Mouse (Mus musculus) heart, embryonic 13.5 days (tissue): ENCODE results near the gene Mxi1. TPM values are rescaled to one million over a fixed set of nuclear protein-coding genes. Genes with fewer than 3 reads are reported as not detected.
A peak's percentile ranks its signal among the peaks of the same experiment; 100 is the strongest.

Experiments
- ATAC-seq: fragments of 200-750 bp; cut with Nextera tagmentation; 2 replicates; pipeline ENCODE4 v1.8.0; 2017; ENCODE audit warnings: moderate TSS enrichment; ENCODE audit not compliant: insufficient number of reproducible peaks, low FRiP score, low TSS enrichment; ENCODE audit errors: extremely low read depth
- H3K27ac ChIP-seq: fragments of 300-500 bp; sonication (generic); replicated peaks from 2 replicates; pipeline ENCODE4 v1.5.1; 2015; ENCODE audit warnings: moderate library complexity, mild to moderate bottlenecking, inconsistent platforms
- H3K27me3 ChIP-seq: fragments of 300-500 bp; sonication (generic); replicated peaks from 2 replicates; pipeline ENCODE4 v1.6.1; 2015; ENCODE audit warnings: mild to moderate bottlenecking, inconsistent platforms
- H3K36me3 ChIP-seq: fragments of 300-500 bp; sonication (generic); 2 replicates; pipeline ENCODE4 v1.6.1; 2015; ENCODE audit warnings: mild to moderate bottlenecking, inconsistent platforms
- H3K4me1 ChIP-seq: fragments of 300-500 bp; sonication (generic); 2 replicates; pipeline ENCODE4 v1.6.1; 2015; ENCODE audit warnings: inconsistent platforms
- H3K4me2 ChIP-seq: fragments of 300-500 bp; sonication (generic); 2 replicates; pipeline ENCODE4 v1.6.1; 2015; ENCODE audit warnings: inconsistent platforms, mild to moderate bottlenecking, moderate library complexity
- H3K4me3 ChIP-seq: fragments of 300-500 bp; sonication (generic); 2 replicates; pipeline ENCODE4 v1.5.1; 2015; ENCODE audit warnings: moderate library complexity, mild to moderate bottlenecking, inconsistent platforms
- H3K9ac ChIP-seq: fragments of 300-500 bp; sonication (generic); 2 replicates; pipeline ENCODE4 v1.6.1; 2015; ENCODE audit warnings: inconsistent platforms, mild to moderate bottlenecking, moderate library complexity
- H3K9me3 ChIP-seq: fragments of 300-500 bp; sonication (generic); 2 replicates; pipeline ENCODE4 v1.6.1; 2016; ENCODE audit warnings: inconsistent platforms
- WGBS: fragments of 180-500 bp; shearing (Covaris S2); methylation state at CpG from one replicate; pipeline ENCODE4 v1.1.7; 2015; ENCODE audit warnings: mixed read lengths; 5-methylcytosine and 5-hydroxymethylcytosine counted together
- polyA plus RNA-seq: library from polyadenylated mRNA; unstranded; fragments of >200 nt; fragmentation: Nextera tagmentation; extraction: Ambion mirVana; gene quantifications from 2 replicates; pipeline ENCODE4 v1.2.1, GENCODE M21; 2015

Gene Mxi1
- polyA plus RNA-seq, 1 experiment from 2014 or later = 31.8 TPM

- WGBS = 31% methylated on average over 2 of the region's 2 CpGs
- Histone ChIP-seq H3K36me3 (no peaks in the 10 kb centered on the region), H3K4me1 (peaks cover 29% of the 10 kb centered on the region), H3K9me3 (no peaks in the 10 kb centered on the region), H3K27ac (no peak overlapping the region), H3K9ac (no peak overlapping the region), H3K4me3 (no peak overlapping the region), H3K4me2 (no peak overlapping the region), H3K27me3 (no peaks in the 10 kb centered on the region)
- ATAC-seq = no peak
These were observed 97.0 kb downstream of the Mxi1 start for GRCm38 (mm10) chr19:53407350-53407749.

GRCm38 (mm10) chr19:53408398-53408797, 98.1 kb downstream of the Mxi1 start:
- peaks cover 33% of the 10 kb centered on the region for H3K4me1 ChIP-seq
- no peak for ATAC-seq
- H3K27ac ChIP-seq = no peak overlapping the region

GRCm38 (mm10) chr19:53409663-53410307, 99.5 kb downstream of the Mxi1 start:
- peak overlapping the region; percentile 48 for H3K4me2 ChIP-seq

More at GRCm38 (mm10) chr19:53408398-53408797, 98.1 kb downstream of the Mxi1 start:
- Histone ChIP-seq H3K4me3 (no peak overlapping the region), H3K36me3 (no peaks in the 10 kb centered on the region), H3K9ac (no peak overlapping the region), H3K27me3 (no peaks in the 10 kb centered on the region), H3K4me2 (no peak overlapping the region), H3K9me3 (no peaks in the 10 kb centered on the region)
- WGBS = 82% methylated on average over 8 of the region's 8 CpGs

GRCm38 (mm10) chr19:53412149-53412848, 102.0 kb downstream of the Mxi1 start:
- 10% methylated on average over 6 of the region's 6 CpGs for WGBS
- peak overlapping the region; percentile 55; the same call in 1 of the 2 replicates for H3K9ac ChIP-seq
- no peak overlapping the region for H3K4me3 ChIP-seq
- H3K27me3 ChIP-seq = no peaks in the 10 kb centered on the region
- peak overlapping the region; percentile 82 for H3K27ac ChIP-seq
- peaks cover 45% of the 10 kb centered on the region for H3K4me1 ChIP-seq
- no peaks in the 10 kb centered on the region for H3K9me3 ChIP-seq
- ATAC-seq = no peak
- no peak overlapping the region for H3K4me2 ChIP-seq
- no peaks in the 10 kb centered on the region for H3K36me3 ChIP-seq

More at GRCm38 (mm10) chr19:53409663-53410307, 99.5 kb downstream of the Mxi1 start:
- Histone ChIP-seq H3K9ac (peak overlapping the region; percentile 47), H3K4me3 (0 out of 2 replicates have a peak overlapping the region, but pooled peaks have one; percentile 7), H3K27ac (0 out of 2 replicates have a peak overlapping the region, but pooled peaks have one; percentile 26), H3K36me3 (no peaks in the 10 kb centered on the region), H3K27me3 (no peaks in the 10 kb centered on the region), H3K4me1 (peaks cover 43% of the 10 kb centered on the region), H3K9me3 (no peaks in the 10 kb centered on the region)
- 44% methylated on average over 17 of the region's 17 CpGs for WGBS
- ATAC-seq = no peak

GRCm38 (mm10) chr19:53413617-53414380, 103.5 kb downstream of the Mxi1 start:
- WGBS = 73% methylated on average over 15 of the region's 15 CpGs
- Histone ChIP-seq H3K4me2 (no peak overlapping the region), H3K27ac (peak overlapping the region; percentile 56), H3K4me1 (peaks cover 45% of the 10 kb centered on the region), H3K9me3 (no peaks in the 10 kb centered on the region), H3K27me3 (no peaks in the 10 kb centered on the region), H3K9ac (no peak overlapping the region), H3K36me3 (no peaks in the 10 kb centered on the region), H3K4me3 (no peak overlapping the region)
- no peak for ATAC-seq

GRCm38 (mm10) chr19:53414650-53415049, 104.3 kb downstream of the Mxi1 start:
- Histone ChIP-seq H3K4me1 (peaks cover 45% of the 10 kb centered on the region), H3K36me3 (no peaks in the 10 kb centered on the region), H3K4me2 (no peak overlapping the region), H3K4me3 (no peak overlapping the region), H3K27me3 (no peaks in the 10 kb centered on the region), H3K9me3 (no peaks in the 10 kb centered on the region), H3K27ac (no peak overlapping the region), H3K9ac (no peak overlapping the region)
- no peak for ATAC-seq
- WGBS = 39% methylated on average over 11 of the region's 11 CpGs

GRCm38 (mm10) chr19:53415198-53415597, 104.9 kb downstream of the Mxi1 start:
- 75% methylated on average over 17 of the region's 17 CpGs for WGBS
- ATAC-seq = no peak
- no peaks in the 10 kb centered on the region for H3K36me3 ChIP-seq
- H3K4me3 ChIP-seq = no peak overlapping the region
- no peaks in the 10 kb centered on the region for H3K27me3 ChIP-seq
- H3K4me2 ChIP-seq = 0 out of 2 replicates have a peak overlapping the region, but pooled peaks have one; percentile 8
- peaks cover 40% of the 10 kb centered on the region for H3K4me1 ChIP-seq
- no peak overlapping the region for H3K27ac ChIP-seq
- H3K9ac ChIP-seq = no peak overlapping the region
- no peaks in the 10 kb centered on the region for H3K9me3 ChIP-seq

- no peak overlapping the region for H3K27ac ChIP-seq
- H3K9me3 ChIP-seq = no peaks in the 10 kb centered on the region
- 37% methylated on average over 5 of the region's 5 CpGs for WGBS
- H3K4me2 ChIP-seq = no peak overlapping the region
- peaks cover 35% of the 10 kb centered on the region for H3K4me1 ChIP-seq
- no peak overlapping the region for H3K9ac ChIP-seq
- ATAC-seq = no peak
- H3K36me3 ChIP-seq = no peaks in the 10 kb centered on the region
- H3K4me3 ChIP-seq = no peak overlapping the region
- H3K27me3 ChIP-seq = no peaks in the 10 kb centered on the region
These were observed 109.5 kb downstream of the Mxi1 start for GRCm38 (mm10) chr19:53419834-53420233.

- Histone ChIP-seq H3K4me1 (peaks cover 34% of the 10 kb centered on the region), H3K36me3 (no peaks in the 10 kb centered on the region), H3K27me3 (no peaks in the 10 kb centered on the region), H3K4me2 (peak overlapping the region; percentile 87), H3K9me3 (no peaks in the 10 kb centered on the region), H3K27ac (peak overlapping the region; percentile 89), H3K4me3 (peak overlapping the region; percentile 57), H3K9ac (peak overlapping the region; percentile 79)
- ATAC-seq = peak; percentile 79; the same call in 1 of the 2 replicates
- WGBS = 2% methylated on average over 19 of the region's 19 CpGs
These were observed 110.7 kb downstream of the Mxi1 start for GRCm38 (mm10) chr19:53420924-53421582.

- ATAC-seq = no peak
- Histone ChIP-seq H3K4me2 (peak overlapping the region; percentile 87), H3K36me3 (no peaks in the 10 kb centered on the region), H3K4me3 (peak overlapping the region; percentile 57), H3K4me1 (peaks cover 34% of the 10 kb centered on the region), H3K27ac (peak overlapping the region; percentile 89), H3K27me3 (no peaks in the 10 kb centered on the region), H3K9ac (peak overlapping the region; percentile 79), H3K9me3 (no peaks in the 10 kb centered on the region)
- WGBS = under 1% methylated on average over 6 of the region's 6 CpGs
These were observed 111.4 kb downstream of the Mxi1 start for GRCm38 (mm10) chr19:53421583-53422188.
